Mouse (Mus musculus) adrenal gland, postnatal 14 days (tissue): ENCODE measurements at regions not wholly inside any gene's neighbourhood (a gene's known extent, or its start where the extent isn't known, plus 50 kb on each side); places are given as distances from the start of the nearest gene placed in this dataset.

Experiments
- DNase-seq: peaks from one replicate; pipeline ENCODE4 v3.0.0; 2021; ENCODE audit warnings: mixed read lengths

GRCm38 (mm10) chr14:100610017-100610760 lies 325.7 kb upstream of the Klf12 start:
- peak; percentile 4 for DNase-seq

- peak; percentile 23 for DNase-seq
Observed at GRCm38 (mm10) chr14:100607109-100607508, 322.6 kb upstream of the Klf12 start.

GRCm38 (mm10) chr14:100600886-100601451 lies 316.5 kb upstream of the Klf12 start:
- DNase-seq: no peak

GRCm38 (mm10) chr14:100570026-100570425 lies 285.5 kb upstream of the Klf12 start:
- no peak for DNase-seq

- no peak for DNase-seq
Observed at GRCm38 (mm10) chr14:100561884-100562283, 277.4 kb upstream of the Klf12 start.

GRCm38 (mm10) chr14:100558378-100558777 lies 273.9 kb upstream of the Klf12 start:
- peak; percentile 64 for DNase-seq

- no peak for DNase-seq
Observed at GRCm38 (mm10) chr14:100552466-100552865, 268.0 kb upstream of the Klf12 start.

- DNase-seq: no peak
Observed at GRCm38 (mm10) chr14:100550266-100550665, 265.8 kb upstream of the Klf12 start.

- no peak for DNase-seq
Observed at GRCm38 (mm10) chr14:100530217-100530616, 245.7 kb upstream of the Klf12 start.

- DNase-seq: no peak
Observed at GRCm38 (mm10) chr14:100529758-100530157, 245.3 kb upstream of the Klf12 start.

- DNase-seq: no peak
Observed at GRCm38 (mm10) chr14:100509396-100509795, 224.9 kb upstream of the Klf12 start.

GRCm38 (mm10) chr14:100508087-100508486 lies 223.6 kb upstream of the Klf12 start:
- DNase-seq: no peak

- DNase-seq: no peak
Observed at GRCm38 (mm10) chr14:100507616-100508015, 223.1 kb upstream of the Klf12 start.

- no peak for DNase-seq
Observed at GRCm38 (mm10) chr14:100488837-100489236, 204.4 kb upstream of the Klf12 start.

- peak; percentile 28 for DNase-seq
Observed at GRCm38 (mm10) chr14:100485489-100485888, 201.0 kb upstream of the Klf12 start.

GRCm38 (mm10) chr14:100484101-100484500 lies 199.6 kb upstream of the Klf12 start:
- DNase-seq: no peak

- DNase-seq: no peak
Observed at GRCm38 (mm10) chr14:100477595-100478380, 193.3 kb upstream of the Klf12 start.

- no peak for DNase-seq
Observed at GRCm38 (mm10) chr14:100468311-100468710, 183.8 kb upstream of the Klf12 start.

- no peak for DNase-seq
Observed at GRCm38 (mm10) chr14:100462321-100462720, 177.8 kb upstream of the Klf12 start.

GRCm38 (mm10) chr14:100461141-100462043 lies 176.9 kb upstream of the Klf12 start:
- DNase-seq: peak; percentile 54

GRCm38 (mm10) chr14:100459601-100460290 lies 175.3 kb upstream of the Klf12 start:
- DNase-seq: no peak
